Mouse (Mus musculus) heart, embryonic 13.5 days (tissue): ENCODE data around the gene Pea15a. TPM values are rescaled to one million over a fixed set of nuclear protein-coding genes. Genes with fewer than 3 reads are reported as not detected.

Source experiments
- ATAC-seq: fragments of 200-750 bp; cut with Nextera tagmentation; 2 replicates; pipeline ENCODE4 v1.8.0; 2017; ENCODE audit warnings: moderate TSS enrichment; ENCODE audit not compliant: insufficient number of reproducible peaks, low FRiP score, low TSS enrichment; ENCODE audit errors: extremely low read depth
- H3K27ac ChIP-seq: fragments of 300-500 bp; sonication (generic); replicated peaks from 2 replicates; pipeline ENCODE4 v1.5.1; 2015; ENCODE audit warnings: moderate library complexity, mild to moderate bottlenecking, inconsistent platforms
- H3K27me3 ChIP-seq: fragments of 300-500 bp; sonication (generic); replicated peaks from 2 replicates; pipeline ENCODE4 v1.6.1; 2015; ENCODE audit warnings: mild to moderate bottlenecking, inconsistent platforms
- H3K36me3 ChIP-seq: fragments of 300-500 bp; sonication (generic); 2 replicates; pipeline ENCODE4 v1.6.1; 2015; ENCODE audit warnings: mild to moderate bottlenecking, inconsistent platforms
- H3K4me1 ChIP-seq: fragments of 300-500 bp; sonication (generic); 2 replicates; pipeline ENCODE4 v1.6.1; 2015; ENCODE audit warnings: inconsistent platforms
- H3K4me2 ChIP-seq: fragments of 300-500 bp; sonication (generic); 2 replicates; pipeline ENCODE4 v1.6.1; 2015; ENCODE audit warnings: inconsistent platforms, mild to moderate bottlenecking, moderate library complexity
- H3K4me3 ChIP-seq: fragments of 300-500 bp; sonication (generic); 2 replicates; pipeline ENCODE4 v1.5.1; 2015; ENCODE audit warnings: moderate library complexity, mild to moderate bottlenecking, inconsistent platforms
- H3K9ac ChIP-seq: fragments of 300-500 bp; sonication (generic); 2 replicates; pipeline ENCODE4 v1.6.1; 2015; ENCODE audit warnings: inconsistent platforms, mild to moderate bottlenecking, moderate library complexity
- H3K9me3 ChIP-seq: fragments of 300-500 bp; sonication (generic); 2 replicates; pipeline ENCODE4 v1.6.1; 2016; ENCODE audit warnings: inconsistent platforms
- WGBS: fragments of 180-500 bp; shearing (Covaris S2); methylation state at CpG from one replicate; pipeline ENCODE4 v1.1.7; 2015; ENCODE audit warnings: mixed read lengths; 5-methylcytosine and 5-hydroxymethylcytosine counted together
- polyA plus RNA-seq: library from polyadenylated mRNA; unstranded; fragments of >200 nt; fragmentation: Nextera tagmentation; extraction: Ambion mirVana; gene quantifications from 2 replicates; pipeline ENCODE4 v1.2.1, GENCODE M21; 2015

Pea15a gene
- polyA plus RNA-seq, 1 experiment from 2014 or later = 169 TPM

GRCm38 (mm10) chr1:172204033-172204813 is 2.4 kb downstream of the Pea15a start:
- peak overlapping the region; percentile 84 for H3K4me3 ChIP-seq
- WGBS = 35% methylated on average over 9 of the region's 9 CpGs

GRCm38 (mm10) chr1:172203566-172203965 is 3.0 kb downstream of the Pea15a start:
- ATAC-seq = no peak
- Histone ChIP-seq H3K27me3 (no peaks in the 10 kb centered on the region), H3K9me3 (no peaks in the 10 kb centered on the region), H3K27ac (peak overlapping the region; percentile 95), H3K36me3 (peaks cover 47% of the 10 kb centered on the region), H3K4me3 (peak overlapping the region; percentile 84), H3K4me2 (peak overlapping the region; percentile 86), H3K4me1 (peaks cover 69% of the 10 kb centered on the region), H3K9ac (peak overlapping the region; percentile 97)
- WGBS = 11% methylated on average over 4 of the region's 4 CpGs

More at GRCm38 (mm10) chr1:172204033-172204813, 2.4 kb downstream of the Pea15a start:
- Histone ChIP-seq H3K36me3 (peaks cover 42% of the 10 kb centered on the region), H3K27ac (peak overlapping the region; percentile 95), H3K4me2 (peak overlapping the region; percentile 86), H3K9me3 (no peaks in the 10 kb centered on the region), H3K9ac (peak overlapping the region; percentile 97), H3K27me3 (no peaks in the 10 kb centered on the region), H3K4me1 (peaks cover 69% of the 10 kb centered on the region)
- ATAC-seq = no peak

GRCm38 (mm10) chr1:172202894-172203522 is 3.6 kb downstream of the Pea15a start:
- peak overlapping the region; percentile 97 for H3K9ac ChIP-seq
- peaks cover 69% of the 10 kb centered on the region for H3K4me1 ChIP-seq
- H3K4me3 ChIP-seq = peak overlapping the region; percentile 15; the same call in 1 of the 2 replicates
- H3K27me3 ChIP-seq = no peaks in the 10 kb centered on the region
- peak overlapping the region; percentile 95 for H3K27ac ChIP-seq
- H3K36me3 ChIP-seq = peaks cover 53% of the 10 kb centered on the region
- peak overlapping the region; percentile 86 for H3K4me2 ChIP-seq
- no peak for ATAC-seq
- WGBS = 24% methylated on average over 2 of the region's 2 CpGs
- H3K9me3 ChIP-seq = no peaks in the 10 kb centered on the region

- H3K4me1 ChIP-seq = peaks cover 63% of the 10 kb centered on the region
- H3K9me3 ChIP-seq = no peaks in the 10 kb centered on the region
- H3K27me3 ChIP-seq = no peaks in the 10 kb centered on the region
- ATAC-seq = no peak
- H3K4me3 ChIP-seq = peak overlapping the region; percentile 0; the same call in 1 of the 2 replicates
- peak overlapping the region; percentile 95 for H3K27ac ChIP-seq
- 18% methylated on average over 14 of the region's 14 CpGs for WGBS
- H3K9ac ChIP-seq = peak overlapping the region; percentile 97
- H3K4me2 ChIP-seq = peak overlapping the region; percentile 86
- peaks cover 60% of the 10 kb centered on the region for H3K36me3 ChIP-seq
These were observed 4.4 kb downstream of the Pea15a start for GRCm38 (mm10) chr1:172201967-172202880.

- ATAC-seq = no peak
- Histone ChIP-seq H3K9me3 (no peaks in the 10 kb centered on the region), H3K4me2 (peak overlapping the region; percentile 86), H3K4me3 (no peak overlapping the region), H3K27ac (peak overlapping the region; percentile 95), H3K27me3 (no peaks in the 10 kb centered on the region), H3K9ac (peak overlapping the region; percentile 75), H3K36me3 (peaks cover 73% of the 10 kb centered on the region), H3K4me1 (peaks cover 55% of the 10 kb centered on the region)
- 42% methylated on average over 7 of the region's 7 CpGs for WGBS
These were observed 5.6 kb downstream of the Pea15a start for GRCm38 (mm10) chr1:172200871-172201447.

- Histone ChIP-seq H3K4me1 (peaks cover 47% of the 10 kb centered on the region), H3K4me2 (no peak overlapping the region), H3K27me3 (no peaks in the 10 kb centered on the region), H3K9me3 (no peaks in the 10 kb centered on the region), H3K27ac (peak overlapping the region; percentile 95; the same call in 1 of the 2 replicates), H3K4me3 (no peak overlapping the region), H3K9ac (no peak overlapping the region), H3K36me3 (peaks cover 81% of the 10 kb centered on the region)
- no peak for ATAC-seq
- 88% methylated on average over 5 of the region's 5 CpGs for WGBS
These were observed 6.4 kb downstream of the Pea15a start for GRCm38 (mm10) chr1:172200161-172200560.

- no peaks in the 10 kb centered on the region for H3K9me3 ChIP-seq
- no peaks in the 10 kb centered on the region for H3K27me3 ChIP-seq
- H3K4me2 ChIP-seq = no peak overlapping the region
- ATAC-seq = no peak
- H3K9ac ChIP-seq = no peak overlapping the region
- no peak overlapping the region for H3K27ac ChIP-seq
- peaks cover 44% of the 10 kb centered on the region for H3K4me1 ChIP-seq
- H3K4me3 ChIP-seq = no peak overlapping the region
- 81% methylated on average over 4 of the region's 4 CpGs for WGBS
- peaks cover 89% of the 10 kb centered on the region for H3K36me3 ChIP-seq
These were observed 7.6 kb downstream of the Pea15a start for GRCm38 (mm10) chr1:172198996-172199395.

GRCm38 (mm10) chr1:172198316-172198715 is 8.3 kb downstream of the Pea15a start:
- 84% methylated on average over 8 of the region's 8 CpGs for WGBS

GRCm38 (mm10) chr1:172197851-172198250 is 8.8 kb downstream of the Pea15a start:
- Histone ChIP-seq H3K9me3 (no peaks in the 10 kb centered on the region), H3K9ac (no peak overlapping the region), H3K27ac (0 out of 2 replicates have a peak overlapping the region, but pooled peaks have one; percentile 20), H3K4me1 (peaks cover 32% of the 10 kb centered on the region), H3K27me3 (no peaks in the 10 kb centered on the region), H3K36me3 (peaks cover 92% of the 10 kb centered on the region), H3K4me3 (no peak overlapping the region), H3K4me2 (no peak overlapping the region)
- WGBS = 64% methylated on average over 5 of the region's 5 CpGs
- no peak for ATAC-seq

More at GRCm38 (mm10) chr1:172198316-172198715, 8.3 kb downstream of the Pea15a start:
- Histone ChIP-seq H3K27me3 (no peaks in the 10 kb centered on the region), H3K9me3 (no peaks in the 10 kb centered on the region), H3K4me3 (no peak overlapping the region), H3K36me3 (peaks cover 91% of the 10 kb centered on the region), H3K9ac (no peak overlapping the region), H3K4me2 (no peak overlapping the region), H3K4me1 (peaks cover 37% of the 10 kb centered on the region), H3K27ac (no peak overlapping the region)
- no peak for ATAC-seq

GRCm38 (mm10) chr1:172197146-172197545 is 9.5 kb downstream of the Pea15a start:
- H3K4me1 ChIP-seq = peaks cover 25% of the 10 kb centered on the region
- H3K9me3 ChIP-seq = no peaks in the 10 kb centered on the region
- H3K27me3 ChIP-seq = no peaks in the 10 kb centered on the region
- ATAC-seq = no peak
- no peak overlapping the region for H3K9ac ChIP-seq
- 75% methylated on average over 3 of the region's 3 CpGs for WGBS
- H3K4me3 ChIP-seq = no peak overlapping the region
- no peak overlapping the region for H3K4me2 ChIP-seq
- no peak overlapping the region for H3K27ac ChIP-seq
- peaks cover 95% of the 10 kb centered on the region for H3K36me3 ChIP-seq
